Mouse (Mus musculus): ENCODE data around the gene Wdr31.

The Wdr31 gene

DNA sequence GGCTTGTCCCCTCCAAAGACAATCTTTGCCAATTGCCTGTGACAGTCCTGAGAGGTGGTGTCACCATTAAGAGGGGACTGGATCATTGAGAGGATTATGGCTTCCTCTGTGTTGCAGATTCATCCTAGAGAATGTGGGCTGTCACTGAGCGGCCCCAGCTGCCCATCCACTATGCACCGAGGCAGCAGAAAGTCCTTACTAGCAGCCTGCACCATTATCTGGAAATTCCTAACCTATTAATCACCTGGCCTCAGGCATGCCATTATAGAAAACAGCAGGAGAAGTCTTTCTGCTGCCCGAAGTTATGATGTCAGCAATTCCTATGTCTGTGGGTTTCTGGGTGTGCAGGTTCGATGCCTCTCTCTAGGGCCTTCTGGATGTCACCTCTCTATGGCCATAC, 29.7 kb downstream of the Wdr31 start:
- no peak for DNase-seq (ENCODE audit: low spot score in 2 of 2)

DNA sequence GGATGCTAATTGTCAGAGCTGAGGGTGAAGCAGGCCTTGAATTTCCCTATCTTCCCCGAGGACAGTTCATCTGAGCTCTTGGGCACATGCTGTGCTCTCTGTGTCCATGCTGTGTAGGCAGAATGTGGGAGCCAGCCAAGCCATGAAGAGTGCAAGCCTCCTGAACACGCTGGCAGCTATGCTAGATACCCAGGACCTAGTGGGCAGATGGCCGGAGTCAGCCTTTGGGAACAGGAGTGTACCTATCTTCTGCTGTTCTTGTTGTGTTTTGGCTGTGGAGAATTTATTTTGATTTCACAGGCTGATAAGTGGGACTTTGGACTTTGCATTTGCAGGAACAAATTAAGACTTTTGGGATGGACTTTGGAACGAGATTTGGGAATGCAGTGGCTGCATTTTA, 30.2 kb downstream of the Wdr31 start:
- DNase-seq (ENCODE audit: low spot score in 2 of 2), result no peak

DNA sequence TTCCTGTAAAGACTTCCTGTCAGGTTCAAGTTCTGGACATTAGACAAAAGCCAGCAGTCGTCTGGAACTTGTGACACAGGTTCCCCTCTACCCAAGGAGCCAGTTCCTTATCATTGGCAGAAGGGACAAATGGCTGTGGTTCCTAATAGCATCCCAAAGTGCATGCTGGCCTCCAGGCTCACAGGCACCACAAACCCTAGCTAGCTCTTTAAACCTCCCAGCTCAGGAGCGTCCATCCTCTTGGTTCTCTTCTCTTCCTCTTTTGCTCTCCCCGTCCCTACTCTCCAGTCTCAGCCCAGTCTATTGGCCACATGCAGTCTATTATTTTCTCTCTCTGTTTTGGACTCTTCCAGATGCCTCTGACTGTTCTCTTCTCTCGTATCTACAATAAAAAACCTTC, 30.9 kb downstream of the Wdr31 start:
- no peak for DNase-seq (ENCODE audit: low spot score in 2 of 2)

DNA sequence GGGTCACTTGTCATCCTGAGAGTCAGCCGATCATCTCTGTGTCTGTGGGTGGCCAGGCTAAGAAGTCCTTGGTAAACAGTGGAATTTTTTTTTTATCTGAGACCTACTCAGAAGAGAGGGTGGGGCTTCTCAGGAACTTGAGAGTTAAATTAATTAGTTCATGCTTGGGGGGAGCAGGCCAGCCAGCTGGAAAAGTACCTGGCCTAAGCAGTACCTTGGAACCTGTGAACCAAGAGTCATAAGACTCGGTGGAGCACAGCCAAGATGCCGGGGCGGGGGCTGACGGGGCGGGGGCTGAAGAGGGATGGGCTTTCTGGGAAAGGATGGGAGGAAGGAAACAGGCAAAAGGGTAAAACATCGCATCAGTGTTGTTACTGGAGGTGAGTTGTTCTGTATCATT, 32.8 kb downstream of the Wdr31 start:
- no peak for DNase-seq (ENCODE audit: low spot score in 2 of 2)

DNA sequence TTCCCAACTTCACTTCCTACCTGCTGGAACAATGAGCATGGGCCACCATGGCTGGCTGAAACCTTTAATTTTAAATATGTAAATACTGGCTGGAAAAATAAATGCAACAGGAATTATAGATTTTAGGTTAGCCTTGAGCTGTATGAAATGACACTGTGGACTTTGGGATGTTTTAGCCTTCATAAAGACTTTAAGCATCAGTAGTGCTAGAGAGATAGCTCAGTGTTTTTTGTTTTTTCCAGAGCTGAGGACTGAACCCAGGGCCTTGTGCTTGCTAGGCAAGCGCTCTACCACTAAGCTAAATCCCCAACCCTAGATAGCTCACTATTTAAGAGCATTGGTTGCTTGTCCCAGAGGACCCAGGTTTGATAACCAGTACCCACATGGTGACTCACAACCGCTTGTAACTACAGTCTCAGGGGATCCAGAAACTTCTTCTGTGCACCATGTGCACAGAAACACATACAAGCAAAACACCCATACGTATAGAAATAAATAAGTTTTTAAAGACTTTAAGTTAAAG, 33.4 kb downstream of the Wdr31 start:
- DNase-seq (ENCODE audit: low spot score in 2 of 2), result no peak

DNA sequence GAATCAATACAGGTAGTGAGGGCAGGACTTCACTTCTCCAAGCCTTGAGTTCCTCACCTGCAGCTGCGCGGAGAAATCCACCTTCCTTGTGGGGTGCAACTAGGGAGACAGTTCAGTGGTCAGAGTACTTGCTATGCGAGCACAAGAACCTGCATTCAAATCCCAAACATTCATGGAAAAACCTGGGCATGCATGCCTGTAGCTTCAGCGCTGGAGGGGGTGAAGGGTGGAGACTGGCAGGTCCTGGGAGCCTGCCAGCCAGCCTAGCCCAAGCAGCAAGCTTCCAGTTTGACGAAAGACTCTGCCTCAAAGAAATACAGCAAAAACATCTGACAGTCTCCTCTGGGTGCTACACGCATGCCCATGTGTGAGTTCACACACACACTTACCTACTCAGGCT, 35.6 kb downstream of the Wdr31 start, which contains the start of gene Rnf183:
Gene Rnf183, minus strand, starts transcription at position 172 of the 400 bp plus-strand sequence.
- DNase-seq (ENCODE audit: low spot score in 2 of 2), result no peak

DNA sequence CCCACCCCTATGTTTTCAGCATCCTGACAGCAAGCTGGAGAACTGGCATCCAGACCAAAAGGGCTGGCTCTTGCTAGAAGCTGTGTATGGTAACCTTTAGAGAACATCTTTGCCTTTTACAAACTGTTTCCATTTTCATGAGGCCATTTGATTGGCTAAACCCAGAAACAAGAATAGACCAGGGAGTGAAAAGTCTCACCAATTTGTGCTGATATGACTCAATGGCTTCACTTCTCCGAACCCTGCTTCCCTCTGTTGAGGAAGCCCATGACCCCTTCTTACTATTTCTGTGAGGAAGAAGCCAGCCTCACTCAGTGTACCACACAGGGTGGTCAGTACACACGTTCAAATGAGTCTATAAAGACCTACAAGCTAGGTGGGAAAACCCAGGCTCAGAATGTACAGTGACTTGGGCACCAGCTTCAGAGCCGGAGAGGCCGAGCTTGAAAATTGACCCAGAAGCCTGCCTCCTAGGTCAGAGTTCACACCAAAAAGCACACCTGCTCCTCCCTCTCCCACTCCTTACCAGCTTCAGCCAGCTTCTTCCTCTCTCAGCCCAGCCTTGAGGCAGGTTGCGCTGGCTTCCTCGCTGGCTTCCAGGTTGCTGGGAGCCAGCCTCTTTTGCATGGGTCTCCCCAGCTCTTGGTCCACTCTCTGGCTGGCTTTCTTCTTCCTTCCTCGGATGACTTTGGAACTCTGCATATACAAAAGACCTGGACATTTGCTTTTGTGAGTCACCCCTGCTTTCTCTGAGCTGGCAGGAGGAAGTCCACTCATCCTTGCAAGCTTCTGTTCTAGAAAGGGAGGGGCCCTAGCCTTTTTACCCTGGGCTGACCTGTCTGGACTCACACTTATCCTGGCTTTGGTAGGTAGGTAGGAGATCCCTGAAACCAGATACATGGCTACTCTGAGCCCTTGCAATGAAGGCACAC, 36.5 kb downstream of the Wdr31 start:
- DNase-seq (ENCODE audit: low spot score in 2 of 2), result no peak

DNA sequence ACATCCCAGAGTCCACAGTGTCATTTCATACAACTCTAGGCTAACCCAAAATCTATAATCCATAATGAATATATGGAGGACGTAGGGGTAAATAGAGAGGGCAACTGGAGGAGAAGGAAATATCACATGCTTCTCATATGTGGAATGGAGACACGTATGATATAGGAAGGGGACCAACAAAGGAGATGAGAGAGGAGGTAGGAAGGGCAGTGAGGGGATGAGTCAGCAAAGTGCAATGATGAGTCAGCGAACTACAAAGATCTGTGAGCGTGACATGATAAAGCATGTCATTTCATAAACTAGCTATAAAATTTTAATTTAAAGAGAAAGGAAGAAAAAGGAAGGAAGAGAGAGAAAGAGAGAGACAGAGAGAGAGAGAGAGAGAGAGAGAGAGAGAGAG, 39.2 kb downstream of the Wdr31 start:
- DNase-seq (ENCODE audit: low spot score in 2 of 2), result peak in 1 of 2 experiments; percentile 51

DNA sequence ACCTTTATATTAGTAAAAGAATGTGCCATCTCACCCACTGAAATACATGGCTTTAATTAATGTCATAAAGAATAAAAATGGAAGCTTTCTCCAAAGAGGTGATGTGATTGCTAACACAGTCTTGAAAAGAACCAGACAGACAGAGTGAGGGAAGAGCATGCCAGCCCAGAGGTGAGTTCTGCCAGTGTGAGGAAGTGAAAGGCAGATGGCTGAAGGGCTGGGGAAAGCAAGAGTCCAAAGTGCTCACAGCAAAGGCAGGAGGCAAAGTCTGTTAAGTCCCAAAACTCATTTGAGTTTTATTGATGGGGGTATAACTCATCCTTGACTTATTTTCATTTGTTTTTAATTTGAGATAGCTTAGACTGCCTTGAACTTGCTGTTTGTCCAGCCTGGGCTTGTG, 40.0 kb downstream of the Wdr31 start:
- DNase-seq (ENCODE audit: low spot score in 2 of 2), result no peak

DNA sequence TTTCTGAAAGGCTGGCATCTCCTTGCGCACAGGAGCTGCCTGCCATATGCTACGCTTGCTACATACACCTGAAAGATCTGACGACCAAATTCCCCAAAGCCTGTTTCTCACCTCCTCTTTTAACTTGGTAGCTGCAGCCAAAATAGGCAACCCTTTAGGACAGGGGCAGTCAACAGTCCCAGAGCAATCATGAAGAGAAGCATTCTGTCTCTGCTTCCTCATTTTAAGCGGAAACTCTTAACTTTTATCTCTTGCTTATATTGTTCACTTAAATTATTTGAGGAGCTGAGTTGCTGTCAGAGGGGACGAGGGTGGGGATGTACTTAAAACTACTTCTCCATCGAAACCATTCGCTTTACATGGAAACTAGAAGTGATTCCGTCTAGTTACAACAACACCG, 41.1 kb downstream of the Wdr31 start:
- DNase-seq (ENCODE audit: low spot score in 2 of 2), result no peak

DNA sequence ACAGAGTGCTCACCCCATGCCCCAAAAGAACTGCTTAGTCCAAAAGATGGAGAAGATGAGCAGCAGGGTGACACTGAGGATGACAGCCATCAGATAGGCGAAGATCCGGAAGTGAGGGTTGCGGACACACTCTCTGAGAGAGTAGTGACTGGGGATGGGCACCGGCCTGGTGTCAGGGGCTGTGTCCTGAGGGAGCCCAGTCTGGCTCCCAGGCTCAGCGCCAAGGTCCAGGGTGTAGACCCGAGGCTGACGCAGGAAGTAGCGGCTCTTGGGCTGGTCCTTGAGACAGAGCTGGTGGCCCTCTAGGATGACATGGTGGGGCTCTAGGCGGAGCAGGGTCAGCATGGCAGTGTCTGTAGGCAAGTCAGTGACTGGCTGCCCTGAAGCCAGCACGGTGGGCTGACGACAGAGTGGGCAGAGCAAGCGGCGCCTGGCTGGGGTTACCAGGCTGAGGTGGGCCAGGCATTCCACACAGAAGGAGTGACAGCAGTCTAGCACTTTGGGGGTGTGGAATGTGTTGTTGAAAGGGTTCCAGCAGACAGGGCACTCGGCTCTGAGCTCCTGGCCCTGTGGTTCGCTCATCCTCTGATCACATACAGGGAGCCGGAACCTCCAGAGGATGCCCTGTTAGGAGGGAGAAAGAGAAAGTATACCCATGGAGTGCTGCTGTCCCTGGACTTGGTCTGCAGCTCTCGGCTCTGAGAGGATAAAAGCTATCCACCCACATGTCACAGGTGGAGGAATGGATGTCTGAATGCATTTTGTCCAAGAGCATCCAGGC, 42.5 kb downstream of the Wdr31 start:
- DNase-seq (ENCODE audit: low spot score in 2 of 2), result no peak

DNA sequence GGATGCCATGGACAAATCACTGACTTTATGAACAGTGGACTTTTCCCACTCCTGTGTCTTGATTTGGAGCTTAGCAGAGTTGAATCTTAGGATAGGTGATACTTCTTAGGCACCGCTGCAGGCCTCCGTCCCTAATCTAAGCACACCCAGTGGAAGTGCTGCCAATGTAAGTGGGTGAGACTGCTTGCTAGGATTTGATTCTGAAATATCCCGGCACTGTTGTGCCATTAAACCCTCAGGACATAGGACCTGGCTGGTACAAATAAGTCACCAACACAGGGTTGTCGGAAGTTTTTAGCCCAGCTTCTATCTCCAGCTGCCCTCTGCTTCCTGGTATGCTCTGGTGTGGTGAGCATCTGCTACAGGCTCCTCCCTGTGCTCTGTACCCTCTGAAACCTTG, 44.8 kb downstream of the Wdr31 start:
- no peak for DNase-seq (ENCODE audit: low spot score in 2 of 2)

DNA sequence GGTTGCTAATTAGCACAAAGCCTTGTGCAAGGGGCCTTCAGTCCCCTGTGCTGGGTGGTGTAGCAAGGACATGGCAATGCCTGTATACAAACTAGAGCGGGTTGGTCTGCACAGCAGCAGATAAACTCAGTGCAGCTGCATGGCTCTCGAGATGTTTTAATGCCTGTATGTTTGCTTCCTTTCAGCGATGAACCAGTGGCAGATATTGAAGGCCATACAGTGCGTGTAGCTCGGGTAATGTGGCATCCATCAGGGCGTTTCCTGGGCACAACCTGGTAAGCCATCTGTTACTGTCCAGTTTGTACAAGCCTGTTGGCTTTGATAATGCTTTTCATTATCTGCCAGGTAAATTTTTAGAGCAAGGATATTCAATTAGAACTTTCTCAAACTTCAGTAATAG, 51.6 kb downstream of the Wdr31 start:
- no peak for DNase-seq (ENCODE audit: low spot score in 2 of 2)

DNA sequence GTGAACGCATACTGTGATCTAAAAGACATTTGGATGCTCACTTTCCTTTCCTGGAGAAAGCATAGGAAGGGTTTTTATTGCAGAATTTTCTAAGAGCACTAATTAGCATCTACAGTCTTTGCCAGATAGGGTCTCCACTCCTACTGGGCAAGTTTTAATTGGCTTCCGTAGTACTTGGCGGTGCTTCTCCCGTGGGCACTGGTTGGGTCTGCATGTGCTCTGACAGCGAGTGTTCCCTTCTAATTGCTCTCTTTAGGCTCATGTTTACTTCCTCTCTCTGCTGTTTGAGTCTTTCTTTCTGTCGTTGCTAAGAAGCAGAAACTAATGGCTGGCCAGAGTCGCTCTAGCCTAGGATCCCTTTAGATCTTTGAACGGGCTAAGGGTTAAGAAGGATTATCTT, 52.2 kb downstream of the Wdr31 start:
- no peak for DNase-seq (ENCODE audit: low spot score in 2 of 2)

DNA sequence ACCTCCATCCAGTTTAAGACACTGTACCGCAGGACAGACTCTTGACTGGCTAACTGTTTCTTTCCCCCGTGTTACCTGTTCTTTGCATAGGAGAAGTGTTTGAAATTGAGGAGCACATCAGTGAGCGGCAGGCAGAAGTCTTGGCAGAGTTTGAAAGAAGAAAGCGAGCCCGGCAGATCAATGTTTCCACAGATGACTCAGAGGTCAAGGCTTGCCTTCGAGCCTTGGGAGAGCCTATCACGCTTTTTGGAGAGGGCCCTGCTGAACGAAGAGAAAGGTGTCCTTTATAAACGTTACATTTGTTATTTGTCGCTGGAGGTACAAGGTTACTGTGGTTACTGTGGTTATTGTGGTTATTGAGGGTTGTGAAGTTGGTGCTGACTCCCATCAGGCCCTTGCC, 59.1 kb downstream of the Wdr31 start:
- DNase-seq (ENCODE audit: low spot score in 2 of 2), result no peak

DNA sequence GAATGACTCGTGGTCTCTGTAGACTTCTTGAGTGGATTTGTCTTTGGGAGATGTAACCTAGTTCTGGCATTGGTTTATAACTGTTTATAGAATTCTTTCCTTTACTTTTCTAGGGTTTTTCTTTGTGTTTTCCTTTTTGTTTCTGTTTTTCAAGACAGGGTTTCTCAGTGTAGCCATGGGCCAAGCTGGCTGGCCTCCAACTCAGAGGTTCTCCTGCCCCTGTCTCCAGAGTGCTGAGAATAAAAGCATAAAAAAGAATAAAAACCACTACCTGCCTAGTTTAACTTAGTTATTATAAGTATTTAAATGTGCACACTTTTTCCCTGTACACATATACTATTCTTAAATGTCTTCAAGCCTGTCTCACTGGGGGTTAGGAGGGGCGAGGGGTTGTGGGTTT, 60.4 kb downstream of the Wdr31 start:
- no peak for DNase-seq (ENCODE audit: low spot score in 2 of 2)

DNA sequence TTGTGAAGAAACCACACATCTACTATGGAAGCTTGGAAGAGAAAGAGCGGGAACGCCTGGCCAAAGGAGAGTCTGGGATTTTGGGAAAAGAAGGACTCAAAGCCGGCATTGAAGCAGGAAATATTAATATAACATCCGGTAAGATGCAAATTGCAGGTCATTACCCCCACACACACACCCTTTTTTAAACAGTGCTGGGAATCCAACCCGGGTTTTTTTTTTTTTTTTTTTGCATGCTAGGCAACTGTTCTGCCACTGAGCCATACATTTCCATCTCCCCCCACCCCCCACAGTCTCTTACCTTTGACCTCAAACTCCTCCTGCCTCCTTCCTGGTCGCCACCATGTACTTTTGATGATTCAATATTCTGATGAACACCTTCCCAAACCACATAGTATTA, 61.1 kb downstream of the Wdr31 start:
- no peak for DNase-seq (ENCODE audit: low spot score in 2 of 2)

DNA sequence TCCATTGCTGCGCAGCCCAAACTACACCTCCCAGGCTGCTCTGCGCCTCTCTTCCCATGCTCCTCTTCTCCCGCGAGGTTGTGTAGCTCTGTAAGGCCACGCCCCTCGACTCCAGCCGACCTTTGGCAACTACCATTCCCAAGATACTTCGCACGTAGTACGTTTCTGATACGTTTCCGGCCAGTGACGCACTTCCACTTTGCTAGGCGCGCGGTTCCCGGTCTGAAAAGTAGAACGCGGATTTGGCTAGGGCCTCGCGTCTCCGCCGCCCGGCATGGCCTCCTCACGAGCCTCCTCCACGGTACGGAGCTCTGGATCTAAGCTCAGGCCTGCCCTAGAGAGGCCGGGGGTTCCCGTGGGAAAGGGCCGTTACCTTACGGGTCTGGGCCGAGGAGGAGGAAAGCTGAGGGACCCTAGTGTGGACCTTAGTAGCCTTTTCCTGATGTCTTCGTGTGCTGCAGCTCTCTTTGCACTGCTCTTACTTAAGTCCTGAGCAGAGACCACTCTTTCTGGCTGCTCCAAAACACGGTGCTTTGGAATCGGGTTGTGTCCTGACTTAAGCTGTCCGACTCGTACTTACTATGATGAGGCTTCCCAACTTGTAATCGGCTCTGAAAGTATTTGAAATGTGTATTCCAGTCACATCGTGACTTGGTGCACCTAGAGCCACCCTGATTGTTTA, 62.0 kb downstream of the Wdr31 start, which contains the start of the genes Cdc26 and Prpf4:
Gene Cdc26, minus strand, starts transcription at position 42 of the 682 bp plus-strand sequence.
Gene Prpf4, plus strand, starts transcription at position 197 of the 682 bp plus-strand sequence.
- DNase-seq (ENCODE audit: low spot score in 2 of 2), result peak; percentile 89 to 99

DNA sequence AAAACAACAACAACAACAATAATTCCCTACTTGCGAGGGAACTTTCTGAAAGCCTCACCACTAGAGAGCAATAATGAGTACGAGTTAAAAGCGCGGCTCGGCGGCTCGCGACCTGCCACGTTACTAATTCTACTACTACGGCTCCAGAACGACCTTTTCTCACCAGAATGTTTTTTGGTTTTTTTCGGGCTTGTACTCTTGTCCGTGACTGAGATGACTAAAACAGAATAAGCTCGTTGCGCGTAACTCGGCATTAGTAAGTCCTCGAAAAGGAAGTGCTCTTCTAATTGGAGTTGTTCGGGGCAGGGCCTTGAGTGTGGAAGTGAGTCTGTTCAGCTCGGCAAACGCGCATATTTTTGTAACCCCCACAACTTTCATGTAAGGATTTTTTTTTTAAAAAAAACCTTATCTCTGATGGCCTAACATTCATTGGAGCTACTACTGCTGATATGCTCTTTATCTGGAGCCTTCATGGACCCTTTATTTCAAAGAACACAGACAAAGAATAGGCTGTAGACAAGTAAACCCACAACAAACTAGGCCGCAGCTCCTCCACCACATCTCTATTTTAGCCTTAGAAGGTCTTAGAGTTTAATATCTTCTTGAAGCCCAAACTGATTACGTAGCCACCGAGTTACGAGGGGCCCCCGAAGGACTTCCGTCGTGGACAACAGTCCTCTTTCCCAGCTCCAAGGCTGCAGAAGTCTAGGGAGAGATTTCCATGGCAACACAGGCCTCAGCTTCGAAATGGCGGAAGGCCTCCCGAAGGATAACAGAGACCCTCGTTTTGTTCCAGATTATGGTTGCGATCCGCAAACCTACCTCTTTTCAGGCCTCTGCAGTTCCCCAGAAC, 62.7 kb downstream of the Wdr31 start:
- DNase-seq (ENCODE audit: low spot score in 2 of 2), result peak; percentile 65 to 72

DNA sequence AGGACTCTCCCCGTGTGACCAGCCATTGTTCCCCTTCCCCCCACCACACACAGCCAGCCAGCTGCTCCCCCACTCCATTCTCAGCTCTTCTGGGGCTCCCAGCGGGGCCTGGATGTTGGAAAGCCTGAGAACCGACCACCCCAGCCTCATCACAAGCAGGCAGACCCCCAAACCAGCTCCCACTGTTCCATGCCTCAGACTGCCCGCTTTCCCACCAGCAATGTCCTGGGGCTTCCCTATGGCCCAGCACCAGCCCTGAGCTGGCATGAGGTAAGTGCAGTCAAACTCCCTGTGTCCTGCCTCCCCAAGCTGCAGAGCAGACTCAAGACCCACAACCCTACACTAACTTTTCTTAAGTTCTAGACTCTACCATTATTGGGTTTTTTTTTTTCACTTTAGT, 64.6 kb downstream of the Wdr31 start:
- DNase-seq (ENCODE audit: low spot score in 2 of 2), result no peak

DNA sequence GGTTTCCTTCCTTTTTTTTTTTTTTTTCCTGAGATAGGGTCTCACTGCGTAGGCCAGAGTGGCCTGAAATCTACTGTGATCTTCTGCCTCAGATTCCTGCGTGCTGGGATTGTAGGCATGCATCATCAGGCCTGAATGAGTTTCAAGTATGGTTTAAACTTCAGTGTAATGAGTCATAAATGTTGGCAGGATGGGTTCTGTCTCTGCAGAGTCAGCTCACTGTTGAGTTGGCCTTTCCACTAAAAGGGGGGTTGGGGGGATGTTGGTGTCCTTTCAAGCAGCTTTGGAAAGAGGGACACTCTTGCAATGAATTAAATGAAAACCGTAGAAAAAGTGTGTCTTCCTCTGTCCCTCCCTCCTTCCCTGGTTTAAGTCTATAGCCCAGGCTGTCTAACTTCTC, 71.7 kb downstream of the Wdr31 start:
- no peak for DNase-seq (ENCODE audit: low spot score in 2 of 2)

Data from spleen, postnatal 10 days (tissue).